Mouse (Mus musculus) T-helper 2 cell (primary cell): ENCODE measurements at regions not wholly inside any gene's neighbourhood (a gene's known extent, or its start where the extent isn't known, plus 50 kb on each side); places are given as distances from the start of the nearest gene placed in this dataset.

Source experiments
- in situ Hi-C: fragments of 300-600 bp; cut with MboI, MseI; formaldehyde crosslinking; loops from one replicate; pipeline ENCODE4 v1.15.1; 2025; ENCODE audit warnings: high pct_unique_total_duplicates

GRCm38 (mm10) chr2:160256251-160256650 lies 77.7 kb downstream of the Gm826 start:
- in situ Hi-C loops: no loop called here

- in situ Hi-C loops: no loop called here
Measured at GRCm38 (mm10) chr2:160250228-160250627, 83.7 kb downstream of the Gm826 start.

- in situ Hi-C loops: loop anchor here (10.0 kb wide), 1 partner anchor 1985 kb away; no protein-coding TSS in a partner anchor
Measured at GRCm38 (mm10) chr2:160249104-160250093, 84.6 kb downstream of the Gm826 start.

- in situ Hi-C loops: loop anchor here (10.0 kb wide), 1 partner anchor 1988 kb away; no protein-coding TSS in a partner anchor
Measured at GRCm38 (mm10) chr2:160247286-160247685, 86.7 kb downstream of the Gm826 start.

- in situ Hi-C loops: loop anchor here (10.0 kb wide), 1 partner anchor 1988 kb away; no protein-coding TSS in a partner anchor
Measured at GRCm38 (mm10) chr2:160246356-160246755, 87.6 kb downstream of the Gm826 start.

- in situ Hi-C loops: loop anchor here (10.0 kb wide), 1 partner anchor 1990 kb away; no protein-coding TSS in a partner anchor
Measured at GRCm38 (mm10) chr2:160244866-160245265, 89.1 kb downstream of the Gm826 start.

- in situ Hi-C loops: loop anchor here (10.0 kb wide), 1 partner anchor 1994 kb away; no protein-coding TSS in a partner anchor
Measured at GRCm38 (mm10) chr2:160240531-160241379, 93.2 kb downstream of the Gm826 start.

- in situ Hi-C loops: no loop called here
Measured at GRCm38 (mm10) chr2:160237436-160238104, 96.4 kb downstream of the Gm826 start.

GRCm38 (mm10) chr2:160236806-160237205 lies 97.2 kb downstream of the Gm826 start:
- in situ Hi-C loops: no loop called here

GRCm38 (mm10) chr2:160230786-160231185 lies 103.2 kb downstream of the Gm826 start:
- in situ Hi-C loops: no loop called here

GRCm38 (mm10) chr2:160228331-160229035 lies 105.5 kb downstream of the Gm826 start:
- in situ Hi-C loops: no loop called here

GRCm38 (mm10) chr2:160225450-160225849 lies 108.5 kb downstream of the Gm826 start:
- in situ Hi-C loops: no loop called here

GRCm38 (mm10) chr2:160223366-160223765 lies 110.6 kb downstream of the Gm826 start:
- in situ Hi-C loops: no loop called here

GRCm38 (mm10) chr2:160221772-160222171 lies 112.2 kb downstream of the Gm826 start:
- in situ Hi-C loops: no loop called here

- in situ Hi-C loops: no loop called here
Measured at GRCm38 (mm10) chr2:160220562-160221021, 113.4 kb downstream of the Gm826 start.

GRCm38 (mm10) chr2:160214032-160214812 lies 119.7 kb downstream of the Gm826 start:
- in situ Hi-C loops: no loop called here

- in situ Hi-C loops: no loop called here
Measured at GRCm38 (mm10) chr2:160210507-160210906, 123.5 kb downstream of the Gm826 start.

- in situ Hi-C loops: no loop called here
Measured at GRCm38 (mm10) chr2:160209589-160210264, 124.2 kb downstream of the Gm826 start.

GRCm38 (mm10) chr2:160208295-160208694 lies 125.7 kb downstream of the Gm826 start:
- in situ Hi-C loops: no loop called here
